Mouse (Mus musculus) stomach, embryonic 15.5 days (tissue): Measurements from ENCODE around the gene Cep164. TPM values are rescaled to one million over a fixed set of nuclear protein-coding genes. Genes with fewer than 3 reads are reported as not detected.
A peak's percentile ranks its signal among the peaks of the same experiment; 100 is the strongest.
"Not testable (repeated sequence)": the region's sequence is repeated elsewhere in the genome, so short reads cannot be mapped to it uniquely, and the experiment has no call there.

ENCODE experiments used
- ATAC-seq: fragments of 200-750 bp; cut with Nextera tagmentation; 2 replicates; pipeline ENCODE4 v1.8.0; 2017; ENCODE audit warnings: low read depth, moderate number of reproducible peaks, moderate TSS enrichment; ENCODE audit not compliant: insufficient read depth, low FRiP score
- H3K27ac ChIP-seq: fragments of 300-500 bp; sonication (generic); 2 replicates; pipeline ENCODE4 v1.5.1; 2015; ENCODE audit warnings: mild to moderate bottlenecking, inconsistent platforms
- H3K27me3 ChIP-seq: fragments of 300-500 bp; sonication (generic); replicated peaks from 2 replicates; pipeline ENCODE4 v1.6.1; 2015; ENCODE audit warnings: inconsistent platforms
- H3K36me3 ChIP-seq: fragments of 300-500 bp; sonication (generic); 2 replicates; pipeline ENCODE4 v1.6.1; 2015; ENCODE audit warnings: inconsistent platforms
- H3K4me1 ChIP-seq: fragments of 300-500 bp; sonication (generic); 2 replicates; pipeline ENCODE4 v1.6.1; 2015; ENCODE audit warnings: inconsistent platforms
- H3K4me2 ChIP-seq: fragments of 300-500 bp; sonication (generic); 2 replicates; pipeline ENCODE4 v1.6.1; 2015; ENCODE audit warnings: mild to moderate bottlenecking, inconsistent platforms
- H3K4me3 ChIP-seq: fragments of 300-500 bp; sonication (generic); replicated peaks from 2 replicates; pipeline ENCODE4 v1.5.1; 2015; ENCODE audit warnings: inconsistent platforms
- H3K9ac ChIP-seq: fragments of 300-500 bp; sonication (generic); 2 replicates; pipeline ENCODE4 v1.6.1; 2015; ENCODE audit warnings: inconsistent platforms
- H3K9me3 ChIP-seq: fragments of 300-500 bp; sonication (generic); 2 replicates; pipeline ENCODE4 v1.6.1; 2016; ENCODE audit warnings: inconsistent platforms
- WGBS: fragments of 180-500 bp; shearing (Covaris S2); methylation state at CpG from one replicate; pipeline ENCODE4 v1.1.7; 2015; 5-methylcytosine and 5-hydroxymethylcytosine counted together
- polyA plus RNA-seq: library from polyadenylated mRNA; unstranded; fragments of >200 nt; fragmentation: Nextera tagmentation; extraction: Ambion mirVana; gene quantifications from 2 replicates; pipeline ENCODE4 v1.2.1, GENCODE M21; 2015

The Cep164 gene
- polyA plus RNA-seq, 1 experiment from 2014 or later: 24.7 TPM

GRCm38 (mm10) chr9:45849528-45850408 lies 21.3 kb upstream of the Cep164 start:
- peak overlapping the region; percentile 93 for H3K27ac ChIP-seq
- peaks cover 38% of the 10 kb centered on the region for H3K4me1 ChIP-seq
- ATAC-seq: peak; percentile 59; the same call in 1 of the 2 replicates
- 0 out of 2 replicates have a peak, but pooled peaks cover 6% of the 10 kb centered on the region for H3K36me3 ChIP-seq
- H3K9me3 ChIP-seq: no peaks in the 10 kb centered on the region
- no peak overlapping the region for H3K9ac ChIP-seq
- H3K4me2 ChIP-seq: peak overlapping the region; percentile 5; the same call in 1 of the 2 replicates
- 40% methylated on average over 9 of the region's 9 CpGs for WGBS
- H3K4me3 ChIP-seq: no peak overlapping the region
- H3K27me3 ChIP-seq: no peaks in the 10 kb centered on the region

- ATAC-seq: no peak
Measured at GRCm38 (mm10) chr9:45846891-45847460, 18.5 kb upstream of the Cep164 start.

GRCm38 (mm10) chr9:45846176-45846575 lies 17.7 kb upstream of the Cep164 start:
- 67% methylated on average over 2 of the region's 2 CpGs for WGBS
- H3K36me3 ChIP-seq, H3K4me2 ChIP-seq, H3K9ac ChIP-seq, H3K9me3 ChIP-seq, H3K27me3 ChIP-seq, H3K4me3 ChIP-seq, ATAC-seq, H3K27ac ChIP-seq: not testable (repeated sequence)
- H3K4me1 ChIP-seq: peaks cover 44% of the 10 kb centered on the region

More at GRCm38 (mm10) chr9:45846891-45847460, 18.5 kb upstream of the Cep164 start:
- Histone ChIP-seq H3K9me3 (no peaks in the 10 kb centered on the region), H3K27me3 (no peaks in the 10 kb centered on the region), H3K4me3 (no peak overlapping the region), H3K9ac (no peak overlapping the region), H3K4me2 (no peak overlapping the region), H3K27ac (no peak overlapping the region; the same call in 1 of the 2 replicates), H3K36me3 (no peaks in the 10 kb centered on the region), H3K4me1 (peaks cover 43% of the 10 kb centered on the region)
- 83% methylated on average over 5 of the region's 5 CpGs for WGBS

- Histone ChIP-seq H3K4me3 (no peak overlapping the region), H3K36me3 (no peaks in the 10 kb centered on the region), H3K4me1 (peaks cover 44% of the 10 kb centered on the region), H3K9me3 (no peaks in the 10 kb centered on the region), H3K27me3 (no peaks in the 10 kb centered on the region), H3K27ac (no peak overlapping the region), H3K9ac (no peak overlapping the region), H3K4me2 (no peak overlapping the region)
- no peak for ATAC-seq
- 84% methylated on average over 3 of the region's 3 CpGs for WGBS
Measured at GRCm38 (mm10) chr9:45845541-45845940, 17.1 kb upstream of the Cep164 start.

GRCm38 (mm10) chr9:45843780-45844179 lies 15.3 kb upstream of the Cep164 start:
- no peak overlapping the region for H3K9ac ChIP-seq
- H3K36me3 ChIP-seq: no peaks in the 10 kb centered on the region
- no peaks in the 10 kb centered on the region for H3K27me3 ChIP-seq
- ATAC-seq: no peak
- WGBS: 86% methylated on average over 1 of the region's 1 CpGs
- no peak overlapping the region for H3K27ac ChIP-seq
- H3K4me3 ChIP-seq: no peak overlapping the region
- peaks cover 40% of the 10 kb centered on the region for H3K4me1 ChIP-seq
- H3K9me3 ChIP-seq: no peaks in the 10 kb centered on the region
- H3K4me2 ChIP-seq: no peak overlapping the region

GRCm38 (mm10) chr9:45843007-45843406 lies 14.5 kb upstream of the Cep164 start:
- no peak overlapping the region for H3K4me3 ChIP-seq
- H3K27me3 ChIP-seq: no peaks in the 10 kb centered on the region
- no peak for ATAC-seq
- no peak overlapping the region for H3K9ac ChIP-seq
- no peaks in the 10 kb centered on the region for H3K36me3 ChIP-seq
- no peak overlapping the region for H3K4me2 ChIP-seq
- H3K9me3 ChIP-seq: no peaks in the 10 kb centered on the region
- WGBS: 71% methylated on average over 5 of the region's 5 CpGs
- H3K27ac ChIP-seq: no peak overlapping the region
- peaks cover 36% of the 10 kb centered on the region for H3K4me1 ChIP-seq

- Histone ChIP-seq H3K27me3 (no peaks in the 10 kb centered on the region), H3K4me2 (peak overlapping the region; percentile 95; the same call in 1 of the 2 replicates), H3K4me1 (peaks cover 29% of the 10 kb centered on the region), H3K9me3 (no peaks in the 10 kb centered on the region), H3K9ac (no peak overlapping the region), H3K27ac (no peak overlapping the region), H3K36me3 (no peaks in the 10 kb centered on the region), H3K4me3 (no peak overlapping the region)
- ATAC-seq: no peak
- WGBS: 65% methylated on average over 6 of the region's 6 CpGs
Measured at GRCm38 (mm10) chr9:45841458-45841857, 13.0 kb upstream of the Cep164 start.

GRCm38 (mm10) chr9:45840331-45840730 lies 11.8 kb upstream of the Cep164 start:
- no peak overlapping the region for H3K27ac ChIP-seq
- H3K36me3 ChIP-seq: no peaks in the 10 kb centered on the region
- no peak for ATAC-seq
- H3K4me3 ChIP-seq: peak overlapping the region; percentile 84
- H3K4me2 ChIP-seq: peak overlapping the region; percentile 95
- 51% methylated on average over 5 of the region's 5 CpGs for WGBS
- no peaks in the 10 kb centered on the region for H3K27me3 ChIP-seq
- no peak overlapping the region; the same call in 1 of the 2 replicates for H3K9ac ChIP-seq
- peaks cover 29% of the 10 kb centered on the region for H3K4me1 ChIP-seq
- H3K9me3 ChIP-seq: no peaks in the 10 kb centered on the region

- Histone ChIP-seq H3K4me3 (peak overlapping the region; percentile 84), H3K4me1 (peaks cover 29% of the 10 kb centered on the region), H3K9me3 (no peaks in the 10 kb centered on the region), H3K36me3 (no peaks in the 10 kb centered on the region), H3K27ac (no peak overlapping the region), H3K4me2 (peak overlapping the region; percentile 95), H3K9ac (no peak overlapping the region; the same call in 1 of the 2 replicates), H3K27me3 (no peaks in the 10 kb centered on the region)
- 60% methylated on average over 7 of the region's 7 CpGs for WGBS
- no peak for ATAC-seq
Measured at GRCm38 (mm10) chr9:45839982-45840300, 11.4 kb upstream of the Cep164 start.

GRCm38 (mm10) chr9:45839139-45839981 lies 10.9 kb upstream of the Cep164 start:
- Histone ChIP-seq H3K36me3 (no peaks in the 10 kb centered on the region), H3K27ac (peak overlapping the region; percentile 51), H3K9me3 (no peaks in the 10 kb centered on the region), H3K4me3 (peak overlapping the region; percentile 84), H3K9ac (peak overlapping the region; percentile 87), H3K27me3 (no peaks in the 10 kb centered on the region), H3K4me2 (peak overlapping the region; percentile 95), H3K4me1 (peaks cover 29% of the 10 kb centered on the region)
- 7% methylated on average over 17 of the region's 17 CpGs for WGBS
- ATAC-seq: peak; percentile 32; the same call in 1 of the 2 replicates

GRCm38 (mm10) chr9:45838434-45839138 lies 10.1 kb upstream of the Cep164 start, which contains the start of gene Bace1:
Gene Bace1 (plus strand): TSS chr9:45838580.
- Histone ChIP-seq H3K4me3 (peak within 1 kb of the TSS; percentile 84), H3K27ac (peak within 1 kb of the TSS; percentile 51), H3K27me3 (no peaks in the 10 kb centered on the region), H3K4me1 (peaks cover 29% of the 10 kb centered on the region), H3K9ac (peak within 1 kb of the TSS; percentile 87), H3K36me3 (no peaks in the 10 kb centered on the region), H3K9me3 (no peaks in the 10 kb centered on the region), H3K4me2 (peak within 1 kb of the TSS; percentile 95)
- ATAC-seq: peak; percentile 65
- under 1% methylated on average over 40 of the region's 40 CpGs for WGBS
